Mouse (Mus musculus) brain, embryonic 14.5 days (tissue): ENCODE measurements around the gene Purb. TPM values are rescaled to one million over a fixed set of nuclear protein-coding genes. Genes with fewer than 3 reads are reported as not detected.
A peak's percentile ranks its signal among the peaks of the same experiment; 100 is the strongest.
"Not testable (repeated sequence)": the region's sequence is repeated elsewhere in the genome, so short reads cannot be mapped to it uniquely, and the experiment has no call there.

ENCODE experiments used
- DNase-seq: peaks from one replicate; pipeline ENCODE4 v3.0.0-alpha.2; 2011; ENCODE audit warnings: low read depth
- CTCF ChIP-seq: fragments of 200-500 bp; IDR thresholded peaks from 2 replicates; pipeline ENCODE4 v1.5.1; 2012; ENCODE audit warnings: inconsistent platforms, mild to moderate bottlenecking, moderate library complexity, borderline replicate concordance; ENCODE audit not compliant: insufficient read depth, insufficient read length; ENCODE audit errors: extremely low read depth
- POLR2A ChIP-seq: fragments of 200-500 bp; IDR thresholded peaks from 2 replicates; pipeline ENCODE4 v1.6.1; 2012; ENCODE audit warnings: mild to moderate bottlenecking, inconsistent platforms, borderline replicate concordance; ENCODE audit not compliant: poor library complexity, insufficient read depth, insufficient read length, severe bottlenecking; ENCODE audit errors: extremely low read depth
- polyA plus RNA-seq: library from polyadenylated mRNA; depleted of rRNA; stranded (reverse); fragments of >200 nt; gene quantifications from 2 replicates; pipeline ENCODE4 v1.2.3, GENCODE M21; 2012; rRNA removed

Purb gene
- polyA plus RNA-seq, 1 experiment: 12.8 TPM

DNA sequence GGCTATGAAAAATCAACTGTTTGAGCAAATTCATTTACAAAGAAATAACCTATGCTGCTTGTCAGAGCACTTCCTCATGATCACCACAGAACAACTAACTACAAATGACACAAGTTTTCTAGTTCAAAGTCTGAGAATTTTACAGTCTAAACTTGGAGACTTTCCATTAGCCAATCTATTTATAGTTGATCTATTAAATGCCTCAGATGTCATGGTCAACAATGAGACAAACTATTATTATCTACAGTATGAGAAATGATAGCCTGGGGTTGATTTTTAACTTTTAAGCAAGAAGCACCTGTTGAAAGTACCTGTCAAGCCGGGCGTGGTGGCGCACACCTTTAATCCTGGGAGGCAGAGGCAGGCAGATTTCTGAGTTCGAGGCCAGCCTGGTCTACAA is 33.2 kb downstream of the Purb start:
- TF ChIP-seq POLR2A (no peak), CTCF (no peak)

DNA sequence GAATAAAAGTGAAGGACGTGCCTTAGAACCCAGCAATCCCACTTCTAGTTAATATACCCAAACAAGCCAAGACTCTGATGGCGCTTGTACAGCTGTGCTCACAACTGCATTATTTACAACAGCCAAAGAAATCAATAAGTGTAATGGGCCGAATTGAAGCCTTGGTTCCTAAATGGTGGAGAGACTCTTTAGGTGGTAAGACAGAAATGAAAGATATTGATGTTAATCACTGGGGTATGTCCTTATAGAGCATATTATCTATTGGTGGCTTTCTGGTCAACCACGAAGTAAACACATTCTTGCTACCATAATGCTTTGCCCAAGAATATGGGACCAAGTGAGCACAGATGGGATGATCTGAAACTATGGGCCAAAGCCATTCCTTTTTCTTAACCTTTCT is 35.5 kb downstream of the Purb start:
- no peak for DNase-seq
- TF ChIP-seq POLR2A (no peak), CTCF (no peak)

More for the DNA sequence above, 33.2 kb downstream of the Purb start:
- no peak for DNase-seq

DNA sequence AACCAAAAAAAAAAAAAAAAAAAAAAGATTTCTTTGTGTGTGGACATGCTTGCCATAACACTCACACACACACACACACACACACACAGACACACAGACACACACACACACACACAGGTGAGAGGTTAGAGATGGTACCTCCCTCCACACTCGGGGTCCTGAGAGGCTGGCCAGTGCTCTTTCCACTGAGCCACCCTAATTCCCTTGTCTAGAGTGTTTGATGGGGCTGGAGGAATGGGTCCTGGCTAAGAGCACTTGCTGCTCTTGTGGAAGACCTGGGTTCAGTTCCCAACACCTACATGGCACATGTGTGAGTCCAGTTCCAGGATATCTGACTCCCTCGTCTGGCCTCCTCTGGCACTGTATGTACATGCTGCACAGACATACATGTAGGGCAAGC is 38.0 kb downstream of the Purb start:
- DNase-seq: no peak
- TF ChIP-seq POLR2A (no peak), CTCF (no peak)

DNA sequence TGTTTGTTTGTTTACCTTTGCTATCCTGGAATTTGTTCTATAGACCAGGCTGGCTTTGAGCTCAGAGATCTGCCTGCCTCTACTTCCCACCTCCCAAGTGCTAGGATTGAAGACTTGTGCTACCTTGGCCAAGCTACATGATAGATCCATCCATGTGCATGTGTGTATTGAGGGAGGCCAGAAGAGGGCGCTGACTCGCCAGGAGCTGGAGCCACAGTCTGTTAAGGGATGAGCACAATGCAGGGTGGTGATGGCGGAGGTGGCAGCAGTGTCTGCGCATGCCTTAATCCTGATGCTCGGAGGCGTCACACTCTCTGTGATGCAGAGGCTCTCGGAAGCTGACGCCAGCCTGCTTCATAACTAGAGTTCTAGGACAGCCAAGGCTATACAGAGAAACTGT is 39.3 kb downstream of the Purb start:
- TF ChIP-seq CTCF (peak; percentile 59; the same call in 1 of the 2 replicates), POLR2A (no peak)
- DNase-seq: peak; percentile 48

DNA sequence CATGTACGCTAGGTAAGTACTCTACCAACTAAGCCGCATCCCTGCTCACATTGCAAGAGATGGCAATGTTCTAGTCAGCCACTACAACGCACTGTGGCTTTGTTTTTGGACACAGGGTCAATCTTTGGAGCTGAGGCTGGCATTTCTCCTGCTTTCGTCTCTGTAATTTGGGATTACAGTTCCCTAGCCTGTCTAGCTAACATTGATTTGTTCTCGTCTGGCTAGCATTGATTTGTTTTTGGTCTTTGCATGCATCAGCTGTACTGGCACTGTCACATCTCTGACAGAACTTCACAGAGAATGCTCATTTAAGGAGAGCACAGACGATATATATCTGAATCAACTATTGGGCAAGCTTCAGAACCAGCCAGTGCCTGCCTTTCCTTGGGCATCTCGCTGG is 45.5 kb downstream of the Purb start:
- no peak for TF ChIP-seq CTCF
- no peak for TF ChIP-seq POLR2A
- DNase-seq: no peak

DNA sequence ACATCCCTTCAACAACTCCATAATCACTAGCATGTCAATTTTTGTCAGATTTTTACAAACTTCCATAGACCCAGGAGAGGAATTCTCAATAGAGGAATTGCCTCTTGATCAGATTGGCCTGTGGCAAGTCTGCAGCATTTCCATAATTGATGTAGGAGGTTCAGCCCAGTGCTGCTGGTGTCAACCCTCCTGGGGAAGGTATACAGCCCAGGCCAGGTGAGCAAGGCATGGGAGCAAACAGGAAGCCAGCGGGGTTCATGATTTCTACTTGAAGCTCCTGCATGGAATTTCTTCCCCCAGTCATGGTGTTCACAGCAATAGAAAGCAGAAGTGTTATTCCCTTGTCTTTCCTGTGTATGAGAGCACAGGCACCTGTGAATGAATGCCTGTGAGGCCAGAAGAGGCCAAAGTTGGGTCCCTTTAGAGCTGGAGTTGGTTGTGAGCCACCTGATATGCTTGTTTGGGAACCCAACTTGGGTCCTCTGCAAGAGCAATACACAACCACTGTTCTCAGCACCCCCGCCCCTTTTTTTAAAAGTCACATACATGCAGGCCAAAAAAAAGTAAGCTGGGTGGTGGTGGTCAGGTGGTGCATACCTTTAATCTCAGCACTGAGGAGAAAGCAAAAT is 54.9 kb downstream of the Purb start:
- no peak for DNase-seq
- no peak for TF ChIP-seq POLR2A

DNA sequence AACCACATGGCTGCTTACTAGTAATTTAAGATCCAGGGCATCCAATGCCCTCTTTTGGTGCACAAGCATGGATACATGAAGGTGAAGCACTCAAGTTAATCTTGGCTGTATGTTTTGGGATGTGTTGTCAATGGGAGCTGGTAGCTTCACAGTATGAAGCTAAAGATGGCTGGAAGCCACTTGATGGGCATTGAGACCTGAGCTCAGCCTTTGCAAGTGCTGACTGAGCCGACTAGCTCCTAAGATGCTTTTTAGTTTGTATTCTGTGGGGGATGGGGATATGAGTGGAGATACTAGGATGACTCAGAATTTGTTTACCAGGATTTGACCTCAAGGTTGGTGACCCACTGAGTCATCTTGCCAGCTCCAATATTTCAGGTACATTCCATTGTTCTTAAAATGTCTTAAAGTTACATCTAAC is 55.4 kb downstream of the Purb start:
- DNase-seq: no peak
- TF ChIP-seq POLR2A (no peak), CTCF (no peak)

DNA sequence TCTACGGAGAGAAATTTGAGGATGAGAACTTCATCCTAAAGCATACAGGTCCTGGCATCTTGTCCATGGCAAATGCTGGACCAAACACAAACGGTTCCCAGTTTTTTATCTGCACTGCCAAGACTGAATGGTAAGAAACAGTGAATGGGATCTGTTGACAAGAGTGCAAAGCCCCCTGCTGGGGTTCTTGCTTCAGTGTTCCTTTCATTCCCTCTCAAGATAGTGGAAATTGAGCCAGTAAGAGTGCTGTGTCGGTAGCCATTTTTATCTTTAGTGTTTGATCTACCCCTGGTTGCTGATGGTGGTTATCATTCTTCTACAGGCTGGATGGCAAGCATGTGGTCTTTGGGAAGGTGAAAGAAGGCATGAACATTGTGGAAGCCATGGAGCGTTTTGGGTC is 56.6 kb downstream of the Purb start:
- not testable (repeated sequence) for DNase-seq

DNA sequence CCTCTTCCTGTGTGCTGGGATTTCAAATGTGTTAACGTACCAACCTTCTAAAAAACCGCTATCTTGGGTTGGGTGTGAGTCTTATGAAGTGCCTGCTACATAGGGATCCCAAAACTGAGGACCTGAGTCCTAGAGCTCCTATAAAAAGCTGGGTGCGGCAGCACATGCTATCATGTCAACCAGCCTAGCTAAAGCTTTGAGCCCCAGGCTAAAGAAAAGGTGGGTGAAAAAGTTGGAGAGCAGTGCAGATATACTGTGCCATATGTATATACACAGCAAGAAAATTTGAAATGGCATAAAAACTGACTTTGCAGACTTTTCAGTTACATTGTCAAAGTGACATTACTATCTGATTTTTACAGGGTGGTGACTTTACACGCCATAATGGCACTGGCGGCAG is 57.0 kb downstream of the Purb start:
- no peak for DNase-seq
- no peak for TF ChIP-seq CTCF
- no peak for TF ChIP-seq POLR2A

Other genes with a start within 250 kb of the Purb start
- 0.21 and 0.23 TPM in 2 replicates for gene Npc1l1, start 245.8 kb downstream of the Purb start, polyA plus RNA-seq
- 47.5 and 60.2 TPM in 2 replicates for gene Ddx56, start 208.1 kb downstream of the Purb start, polyA plus RNA-seq
- gene Tmed4, start 201.0 kb downstream of the Purb start, polyA plus RNA-seq: 145 and 218 TPM in 2 replicates
- gene Ogdh, start 184.3 kb downstream of the Purb start, polyA plus RNA-seq: 59.1 and 89.5 TPM in 2 replicates
- 65.3 and 153 TPM in 2 replicates for gene Zmiz2, start 86.8 kb downstream of the Purb start, polyA plus RNA-seq
- 2,174 and 2,845 TPM in 2 replicates for gene Ppia, start 60.5 kb downstream of the Purb start, polyA plus RNA-seq
- 207 and 320 TPM in 2 replicates for gene H2afv, start 31.5 kb downstream of the Purb start, polyA plus RNA-seq
- 0.56 and 0.79 TPM in 2 replicates for gene Myo1g, start 45.0 kb upstream of the Purb start, polyA plus RNA-seq
- gene Ccm2, start 71.0 kb upstream of the Purb start, polyA plus RNA-seq: 91.9 and 113 TPM in 2 replicates
- 92.6 and 134 TPM in 2 replicates for gene Nacad, start 130.1 kb upstream of the Purb start, polyA plus RNA-seq
- 86.0 and 103 TPM in 2 replicates for gene Tbrg4, start 150.2 kb upstream of the Purb start, polyA plus RNA-seq
- not detected in 2 replicates for gene Wap, start 162.7 kb upstream of the Purb start, polyA plus RNA-seq
- gene Ramp3, start 182.6 kb upstream of the Purb start, polyA plus RNA-seq: 8.6 and 12.1 TPM in 2 replicates